Mouse (Mus musculus) activated CD4-positive, CD25-positive, alpha-beta regulatory T cell, adult 4 months (primary cell): Measurements from ENCODE around the gene Cdh16. TPM values are rescaled to one million over a fixed set of nuclear protein-coding genes. Genes with fewer than 3 reads are reported as not detected.
"Not testable (repeated sequence)": the region's sequence is repeated elsewhere in the genome, so short reads cannot be mapped to it uniquely, and the experiment has no call there.

Experiments
- ATAC-seq: one replicate; pipeline ENCODE4 v1.8.0; 2017
- polyA plus RNA-seq, 2 experiments: library from polyadenylated mRNA; unstranded; fragments of 100-300 nt; shearing (Covaris generic); gene quantifications; one replicate each; pipeline ENCODE4 v1.2.1; 2017

Gene Cdh16
- polyA plus RNA-seq, result not detected

DNA sequence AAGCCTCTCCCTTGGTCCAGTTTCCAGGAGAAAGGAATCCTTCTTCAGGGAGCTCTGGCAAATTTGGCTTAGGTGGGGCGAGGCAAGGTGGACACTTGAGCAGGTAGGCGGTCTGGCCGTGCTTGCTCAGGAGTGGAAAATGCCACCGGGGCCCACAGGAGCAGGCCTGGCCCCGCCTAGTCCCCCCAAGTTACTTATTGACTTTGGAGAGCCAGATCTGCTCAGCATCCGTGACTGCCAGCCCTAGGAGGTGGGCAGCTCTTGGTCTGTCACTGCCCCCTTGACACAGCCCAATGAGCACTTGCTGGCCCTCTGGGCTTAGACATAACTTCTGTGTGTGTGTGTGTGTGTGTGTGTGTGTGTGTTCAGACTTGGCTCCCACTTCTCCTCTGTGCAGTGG is at the start of gene Cdh16:
Cdh16 (minus strand) TSS at position 236 of the 400 bp plus-strand sequence.
- ATAC-seq, result no peak

DNA sequence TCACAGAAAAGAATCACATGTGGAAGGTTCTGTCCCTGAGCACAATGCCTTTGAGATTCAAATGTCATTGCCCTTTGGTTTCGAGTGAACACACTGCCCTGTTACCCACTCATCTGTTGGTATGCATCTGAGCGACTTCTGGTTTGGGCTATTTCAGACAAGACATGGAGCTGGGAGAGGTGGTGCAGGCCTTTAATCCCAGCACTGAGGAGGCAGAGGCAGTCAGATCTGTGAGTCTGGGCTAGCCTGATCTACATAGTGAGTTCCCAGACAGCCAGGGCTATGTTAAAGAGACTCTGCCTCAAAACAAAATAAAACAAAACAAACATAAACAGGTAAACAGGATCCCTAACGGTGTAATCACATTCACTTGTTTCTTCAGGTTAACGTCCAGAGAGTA is 31.4 kb upstream of the Cdh16 start:
- ATAC-seq, result no peak

DNA sequence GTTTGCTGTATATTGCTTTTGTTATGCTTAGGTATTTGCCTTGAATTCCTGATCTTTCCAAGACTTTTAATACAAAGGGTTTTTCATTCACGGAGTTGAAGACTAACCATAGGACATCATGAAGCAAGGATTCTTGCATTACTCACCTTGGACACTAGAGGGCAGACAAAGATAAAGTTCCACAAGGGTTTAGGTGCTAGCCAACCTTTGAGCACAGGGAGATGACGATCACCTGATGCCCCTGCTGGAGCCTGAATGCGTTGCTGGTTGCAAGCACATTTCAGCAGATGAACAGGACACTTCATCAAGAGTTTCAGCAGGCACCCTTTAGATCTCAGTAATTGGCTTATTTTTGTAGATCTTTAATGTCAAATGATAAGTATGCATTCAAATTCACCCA is 30.8 kb upstream of the Cdh16 start:
- peak; percentile 100 for ATAC-seq

DNA sequence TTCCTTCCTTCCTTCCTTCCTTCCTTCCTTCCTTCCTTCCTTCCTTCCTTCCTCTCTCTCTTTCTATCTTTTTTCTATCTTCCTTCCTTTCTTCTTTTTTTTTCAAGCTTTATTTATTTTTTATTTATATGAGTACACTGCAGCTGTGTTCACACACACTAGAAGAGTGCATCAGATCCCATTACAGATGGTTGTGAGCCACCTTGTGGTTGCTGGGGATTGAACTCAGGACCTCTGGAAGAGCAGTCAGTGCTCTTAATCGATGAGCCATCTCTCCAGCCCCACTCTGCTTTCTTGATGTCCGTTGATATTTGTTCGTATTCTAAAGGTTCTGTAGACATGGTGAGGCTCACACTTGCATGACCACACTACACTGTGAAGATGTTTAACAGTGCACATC is 20.0 kb upstream of the Cdh16 start:
- ATAC-seq, result not testable (repeated sequence)

DNA sequence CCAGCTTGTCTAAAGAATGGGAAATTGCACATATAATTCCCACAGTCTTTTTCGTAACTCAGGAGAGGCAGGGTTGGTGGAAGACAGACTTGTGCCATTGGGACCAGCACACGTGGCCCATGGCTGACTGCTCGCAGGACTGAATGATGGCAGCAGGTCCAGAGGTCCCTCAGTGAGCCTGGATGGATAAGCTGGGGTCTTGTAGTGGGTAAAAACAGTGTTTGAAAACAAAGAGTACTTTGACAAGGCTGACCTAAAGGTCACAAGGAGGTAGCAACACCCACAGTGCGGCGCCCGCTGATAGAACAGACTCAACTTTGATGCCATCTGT is 18.1 kb upstream of the Cdh16 start:
- no peak for ATAC-seq

DNA sequence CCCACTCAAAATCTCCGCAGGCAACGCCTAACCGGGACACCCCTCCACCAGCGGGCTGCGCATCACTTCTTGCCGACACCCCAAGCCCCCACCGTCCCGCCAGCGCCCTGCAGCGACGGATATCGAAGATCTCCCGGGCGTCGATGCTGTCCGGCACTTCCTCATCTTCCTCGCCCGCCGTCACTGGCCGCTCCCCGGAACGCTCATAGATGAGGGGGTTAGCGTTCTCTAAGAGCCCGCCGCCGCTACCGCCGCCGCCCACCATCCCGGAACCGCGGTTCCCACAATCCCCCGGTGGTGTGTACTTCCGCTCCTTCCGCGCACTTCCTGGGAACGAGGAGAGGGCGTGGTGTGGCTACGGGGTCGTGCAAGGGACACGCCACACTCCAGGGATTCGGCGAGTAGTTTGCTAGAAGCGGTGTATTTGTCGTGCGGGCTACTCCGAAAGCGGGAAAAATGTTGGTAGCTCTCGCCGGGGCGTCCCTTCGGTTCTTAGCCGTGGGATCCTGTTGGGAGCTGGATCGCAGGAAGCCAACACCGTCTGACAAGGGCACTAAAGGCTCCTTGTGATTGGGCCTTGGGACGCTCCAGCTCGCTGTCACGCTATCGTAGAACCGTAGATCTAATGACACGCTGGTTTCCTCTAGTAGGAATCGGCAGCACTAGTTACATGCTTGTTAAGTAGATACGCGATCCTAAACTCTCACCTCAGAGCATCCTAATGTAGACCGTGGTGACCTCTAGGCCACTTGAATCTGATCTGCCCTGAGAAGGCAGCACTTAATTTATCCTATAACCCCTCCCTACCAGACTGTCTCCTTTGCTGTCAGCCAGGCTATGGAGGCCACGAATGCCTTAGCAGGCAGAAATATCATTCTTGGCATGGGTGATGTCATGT is 17.5 kb upstream of the Cdh16 start, which contains the start of gene Ciao2b:
Ciao2b (minus strand) TSS at position 540 of the 898 bp plus-strand sequence.
- peak; percentile 82 for ATAC-seq

DNA sequence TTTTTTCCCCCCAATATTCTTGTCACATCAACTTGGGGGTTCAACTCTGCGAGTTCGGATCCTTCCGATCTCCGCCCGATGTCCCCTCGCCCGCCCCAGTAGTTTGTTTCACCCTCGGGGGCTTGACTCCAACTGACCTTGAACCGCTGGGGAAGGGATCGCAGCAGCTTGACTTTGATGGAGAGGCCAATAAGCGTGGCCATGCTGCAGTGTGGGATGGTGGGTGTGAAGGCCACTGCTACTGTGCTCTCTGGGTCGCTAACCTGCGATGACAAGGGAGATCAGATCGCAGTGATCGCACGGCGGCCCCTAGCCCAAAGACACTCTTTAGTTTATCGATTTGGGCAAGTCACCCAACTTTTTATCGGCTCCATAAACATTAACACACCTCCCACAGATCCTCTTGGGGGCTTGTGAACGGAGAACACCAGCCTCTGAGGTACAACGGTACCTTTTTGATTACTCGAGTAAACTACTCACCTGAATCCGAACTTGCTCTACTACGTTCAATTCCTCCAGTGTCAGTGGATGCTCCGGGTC is 16.7 kb upstream of the Cdh16 start:
- ATAC-seq, result no peak

DNA sequence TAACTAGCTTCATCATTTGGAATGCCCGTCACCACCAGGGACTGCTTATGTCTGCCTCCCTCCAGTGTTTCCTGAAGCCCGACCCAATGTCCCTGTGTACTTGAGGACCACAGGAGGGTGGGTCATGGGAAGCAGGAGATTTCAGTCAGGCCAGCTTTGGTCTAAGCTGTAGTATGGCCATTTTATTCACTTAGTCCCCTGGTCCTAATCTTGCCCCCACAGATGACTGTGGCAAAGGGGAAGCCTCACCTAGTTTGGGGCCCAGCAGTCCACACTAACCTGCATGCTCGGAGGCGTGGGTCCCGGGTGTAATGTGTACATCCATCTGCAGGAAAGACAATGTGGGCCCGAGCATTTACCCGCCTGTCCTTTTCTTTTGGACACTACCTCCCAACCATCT is 16.0 kb upstream of the Cdh16 start:
- ATAC-seq, result no peak

DNA sequence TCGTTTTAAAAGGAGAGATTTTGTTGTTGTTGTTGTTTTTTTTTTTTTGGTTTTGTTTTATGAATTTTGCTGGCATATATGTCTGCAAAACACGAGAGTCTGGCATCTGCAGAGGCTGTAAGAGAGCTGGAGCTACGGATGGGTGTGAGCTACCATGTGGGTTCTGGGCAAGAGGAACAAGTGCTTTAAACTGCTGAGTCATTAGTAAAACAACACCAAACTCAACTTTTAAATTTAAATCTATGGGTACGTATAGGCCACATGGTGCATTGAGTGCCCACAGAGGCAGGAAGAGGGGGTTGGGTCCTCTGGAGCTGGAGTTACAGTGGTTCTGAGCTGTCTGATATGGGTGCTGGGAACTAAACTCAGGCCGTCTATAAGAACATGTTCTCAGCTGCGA is 13.8 kb upstream of the Cdh16 start:
- no peak for ATAC-seq

DNA sequence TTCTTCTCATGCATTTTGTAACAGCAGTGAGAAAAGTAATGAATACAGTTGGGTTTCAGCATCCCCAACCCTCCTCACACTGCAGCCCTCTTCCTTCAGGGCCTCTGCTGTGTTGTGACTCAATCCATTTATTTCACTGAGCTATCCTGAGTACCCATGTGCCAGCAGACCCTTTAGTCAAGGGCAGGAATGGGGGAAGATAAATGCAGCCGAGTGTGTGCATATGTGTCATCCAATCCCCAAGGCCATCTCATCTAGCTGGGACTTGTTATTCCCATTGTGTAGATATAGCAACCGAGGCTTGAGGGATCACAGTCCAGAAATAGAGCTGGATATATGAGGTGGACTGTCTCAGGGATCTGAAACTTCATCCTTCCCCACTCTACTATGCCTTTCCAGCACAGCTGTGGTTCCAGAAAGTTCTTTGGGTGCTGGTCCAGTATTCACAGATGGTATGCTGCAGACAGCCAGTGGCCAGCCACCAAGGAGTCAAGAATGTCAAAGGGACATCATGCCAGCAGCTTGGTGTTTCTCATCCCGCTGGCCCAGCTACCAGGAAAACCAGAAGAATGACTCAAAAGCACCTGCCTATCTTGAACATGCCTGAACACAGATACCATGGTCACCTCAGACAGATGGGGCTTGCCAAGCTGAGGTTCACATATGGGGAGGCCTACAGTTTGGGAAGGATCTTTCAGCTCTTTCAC is 11.0 kb upstream of the Cdh16 start:
- ATAC-seq, result no peak

DNA sequence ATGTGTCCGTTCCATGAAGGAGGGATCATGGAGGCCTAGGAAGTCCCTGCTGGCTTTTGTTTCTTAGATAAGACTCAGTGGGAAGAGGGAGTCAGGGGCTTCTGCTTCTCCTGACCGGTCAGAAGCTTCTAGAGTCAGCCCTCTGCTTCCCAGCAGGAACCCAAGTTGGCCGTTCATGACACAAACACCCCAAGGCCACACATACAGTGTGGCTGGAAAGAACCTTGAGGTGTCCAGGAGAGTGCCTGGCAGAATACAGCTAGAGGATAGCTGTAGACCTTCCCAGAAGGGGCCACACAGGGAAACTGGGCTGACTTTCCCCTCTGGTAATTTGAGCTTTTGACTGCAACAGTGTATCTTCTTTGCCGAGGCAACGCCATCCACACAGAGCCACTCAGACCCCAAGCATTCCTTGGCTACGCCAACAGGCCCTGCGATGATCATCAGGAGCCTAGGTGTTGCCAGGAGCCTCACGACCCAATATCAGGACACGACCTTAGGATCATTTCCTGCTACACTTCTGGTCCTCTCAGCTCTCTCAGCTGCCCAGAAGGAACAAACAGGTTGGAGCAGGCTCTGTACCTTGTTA is 9.1 kb upstream of the Cdh16 start:
- ATAC-seq, result no peak

DNA sequence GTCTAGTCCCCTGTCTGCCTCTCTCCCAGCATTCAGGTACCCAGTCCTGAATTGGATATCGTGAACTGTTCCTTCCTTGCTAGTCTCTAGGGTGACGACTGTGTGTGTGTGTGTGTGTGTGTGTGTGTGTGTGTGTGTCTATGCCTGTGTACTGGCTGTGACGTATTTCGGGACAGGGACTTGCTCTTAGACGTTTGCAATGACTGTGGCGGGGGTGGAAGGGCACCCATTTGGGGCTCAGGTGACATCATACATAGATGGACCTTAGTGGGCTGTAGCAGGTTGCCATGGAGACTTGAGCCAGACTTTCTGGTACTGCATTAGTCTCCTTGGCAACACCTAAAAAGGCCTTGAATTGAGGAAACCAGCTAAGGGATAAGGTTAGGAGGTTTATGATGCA is 8.3 kb upstream of the Cdh16 start:
- ATAC-seq, result no peak

DNA sequence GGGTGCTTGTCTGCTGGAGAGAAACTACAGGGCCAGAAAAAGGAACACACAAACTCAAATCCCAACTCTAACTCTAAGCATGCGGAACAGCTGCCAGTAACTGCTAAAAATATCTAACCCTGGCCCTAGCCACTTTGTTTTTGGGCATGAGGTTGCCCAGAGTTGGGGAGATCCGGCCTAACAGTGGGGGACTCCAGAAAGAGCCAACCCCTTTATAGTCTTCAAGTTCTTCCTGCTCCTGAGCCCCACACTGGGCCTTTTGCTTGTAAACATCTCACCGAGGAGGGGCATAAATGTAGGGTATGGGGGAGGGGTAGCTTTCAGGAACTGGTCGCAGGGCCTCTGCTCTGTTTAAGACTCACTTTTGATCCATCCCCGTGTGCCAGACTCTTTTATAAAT is 7.8 kb upstream of the Cdh16 start:
- peak; percentile 7 for ATAC-seq

DNA sequence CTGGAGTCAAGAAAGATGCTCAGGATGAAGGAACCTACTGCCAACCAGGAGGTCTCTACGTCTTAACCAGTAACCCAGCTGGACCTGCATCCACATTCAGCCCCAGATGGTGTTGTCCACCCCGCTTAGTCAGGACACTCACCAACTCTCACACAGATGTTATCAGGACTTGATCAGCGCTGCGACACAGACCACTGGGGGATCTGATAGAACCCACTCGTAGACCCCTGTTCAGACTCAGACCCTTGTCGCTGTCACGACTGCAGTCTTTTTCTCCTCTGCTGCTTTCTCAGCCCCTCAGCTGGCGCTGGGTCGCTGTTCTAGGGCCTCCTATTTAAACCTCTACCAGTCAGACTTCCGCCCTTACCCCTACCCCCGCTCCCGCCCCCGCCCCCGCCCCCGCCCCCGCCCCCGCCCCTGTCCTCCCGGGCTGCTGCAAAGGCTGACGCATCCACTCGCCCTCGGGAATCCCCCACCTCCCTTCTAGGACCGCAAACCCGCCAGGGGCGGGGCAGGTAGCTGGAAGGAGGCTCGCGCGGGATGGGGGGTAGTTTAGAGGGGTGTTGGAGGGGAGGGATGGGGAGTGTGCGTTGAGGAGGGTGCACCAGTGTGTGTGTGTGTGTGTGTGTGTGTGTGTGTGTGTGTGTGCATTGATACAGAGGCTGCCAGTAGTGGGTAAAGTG is 6.9 kb upstream of the Cdh16 start, which contains the start of gene Rrad:
Rrad (minus strand) TSS at position 347 of the 683 bp plus-strand sequence.
- peak; percentile 86 for ATAC-seq

DNA sequence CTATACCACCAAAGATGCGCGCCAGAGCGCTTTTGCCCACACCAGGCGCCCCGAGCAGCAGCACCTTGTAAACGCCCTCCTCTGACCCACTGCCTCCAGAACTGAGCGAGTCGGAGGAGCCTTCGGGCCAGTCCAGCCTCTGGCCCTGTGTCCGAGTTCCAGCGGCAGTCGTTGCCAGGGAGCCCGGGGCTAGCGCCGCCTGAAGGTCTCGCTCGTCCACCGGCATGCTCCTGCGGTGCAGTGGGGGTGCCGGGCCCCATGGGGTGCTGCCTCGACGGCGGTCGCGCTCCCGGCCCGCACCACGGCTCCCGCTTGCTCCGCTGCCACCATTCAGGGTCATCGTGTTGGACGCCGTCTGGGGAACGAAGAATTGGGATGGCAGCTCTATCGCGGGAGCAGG is 6.4 kb upstream of the Cdh16 start:
- ATAC-seq, result peak; percentile 13

DNA sequence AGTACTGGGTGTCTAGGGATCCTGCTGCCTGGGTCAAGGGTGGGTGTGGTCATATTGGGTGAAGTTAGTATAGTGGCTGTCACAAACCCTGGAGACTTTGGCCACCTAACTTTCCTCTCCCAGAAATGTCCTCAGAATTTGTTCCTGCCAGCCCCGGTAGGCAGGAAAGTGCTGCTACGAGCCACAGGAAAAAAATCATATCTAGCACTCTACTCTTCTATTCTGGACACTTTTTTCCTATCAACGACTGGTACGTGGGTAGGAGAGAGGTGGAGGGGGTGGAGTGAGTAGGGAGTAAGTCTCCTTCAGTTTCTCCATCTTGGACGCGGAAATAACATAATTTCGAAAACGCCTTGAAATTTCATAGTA is 5.9 kb upstream of the Cdh16 start:
- no peak for ATAC-seq

DNA sequence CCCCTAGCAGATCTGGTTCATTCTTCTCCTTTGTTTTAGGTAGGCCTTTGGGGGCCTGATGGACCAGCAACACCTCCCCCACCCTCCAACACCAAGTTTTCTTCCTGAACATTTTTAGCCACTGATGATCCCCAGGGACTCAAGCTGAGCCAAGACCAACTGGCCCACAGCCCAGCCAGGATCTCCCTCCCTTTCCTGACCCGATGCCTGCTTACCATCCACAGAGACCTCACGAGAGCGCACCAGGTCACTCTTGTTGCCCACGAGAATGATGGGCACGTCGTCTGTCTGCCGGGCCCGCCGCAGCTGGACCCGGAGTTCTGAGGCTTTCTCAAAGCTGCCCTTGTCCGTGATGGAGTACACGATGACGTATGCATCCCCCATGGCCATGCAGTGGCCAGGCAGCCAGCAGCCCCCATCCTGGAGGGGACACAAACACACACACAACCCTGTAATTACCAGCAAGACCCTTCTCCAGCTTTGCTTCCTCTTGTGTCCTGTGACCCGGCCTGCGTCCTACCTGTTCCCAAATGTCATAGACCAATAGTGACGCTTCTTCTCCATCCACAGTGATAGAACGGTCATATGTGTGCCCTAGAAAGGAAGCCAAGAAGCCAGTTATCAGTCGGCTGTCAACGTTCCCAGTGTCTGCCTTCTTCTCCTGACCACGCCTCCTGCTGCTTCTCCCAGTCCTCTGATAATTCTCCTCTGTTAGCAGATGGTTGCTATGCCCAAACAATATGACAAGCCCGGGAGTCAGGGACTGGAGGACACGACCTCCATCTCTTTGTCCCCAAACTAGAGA is 5.3 kb upstream of the Cdh16 start:
- no peak for ATAC-seq

DNA sequence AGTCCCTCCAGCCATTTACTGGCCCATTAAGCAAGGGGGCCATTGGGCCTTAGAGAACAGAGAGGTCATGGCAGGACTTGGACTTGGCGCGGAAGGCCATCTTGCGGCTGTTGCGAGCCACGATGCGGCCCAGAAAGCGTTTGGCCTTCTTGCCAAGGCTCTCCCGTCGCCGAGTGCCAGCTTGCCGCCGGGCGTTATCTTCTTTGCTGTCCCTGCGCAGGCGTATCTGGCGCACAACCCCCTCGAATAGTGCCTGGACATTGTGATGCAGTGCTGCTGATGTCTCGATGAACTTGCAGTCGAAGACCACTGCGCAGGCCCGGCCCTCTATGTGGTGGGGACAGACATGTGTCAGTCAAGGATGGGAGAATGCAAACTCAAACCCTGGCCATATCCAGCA is 4.2 kb upstream of the Cdh16 start:
- no peak for ATAC-seq

DNA sequence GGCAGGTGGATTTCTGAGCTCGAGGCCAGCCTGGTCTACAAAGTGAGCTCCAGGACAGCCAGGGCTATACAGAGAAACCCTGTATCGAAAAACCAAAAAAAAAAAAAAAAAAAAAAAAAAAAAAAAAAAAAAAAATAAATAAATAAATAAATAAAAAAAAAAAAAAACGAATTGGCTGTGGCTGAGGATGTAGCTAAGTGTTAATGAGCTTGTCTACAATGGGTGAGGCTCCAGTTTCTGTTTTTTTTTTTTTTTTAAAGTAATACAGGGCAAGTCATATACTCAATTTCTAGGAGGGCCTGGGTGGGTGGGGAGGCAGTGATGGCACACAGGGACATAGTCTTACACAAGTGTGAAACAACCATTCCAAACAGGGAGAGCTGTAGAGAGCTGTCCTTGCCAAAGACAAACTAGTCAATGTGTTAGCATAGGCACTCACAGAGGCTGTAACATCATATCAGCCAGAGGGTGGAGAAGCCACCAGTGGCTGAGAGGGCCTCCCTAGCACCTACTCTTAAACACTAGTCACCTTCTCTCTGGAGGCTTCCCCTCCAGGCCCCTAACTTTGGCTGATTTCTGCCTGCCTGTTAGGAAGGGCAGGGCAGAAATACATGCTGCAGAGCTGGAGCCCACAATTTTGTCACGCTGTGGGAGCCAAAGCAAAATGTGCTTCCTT is 3.0 kb upstream of the Cdh16 start:
- no peak for ATAC-seq

DNA sequence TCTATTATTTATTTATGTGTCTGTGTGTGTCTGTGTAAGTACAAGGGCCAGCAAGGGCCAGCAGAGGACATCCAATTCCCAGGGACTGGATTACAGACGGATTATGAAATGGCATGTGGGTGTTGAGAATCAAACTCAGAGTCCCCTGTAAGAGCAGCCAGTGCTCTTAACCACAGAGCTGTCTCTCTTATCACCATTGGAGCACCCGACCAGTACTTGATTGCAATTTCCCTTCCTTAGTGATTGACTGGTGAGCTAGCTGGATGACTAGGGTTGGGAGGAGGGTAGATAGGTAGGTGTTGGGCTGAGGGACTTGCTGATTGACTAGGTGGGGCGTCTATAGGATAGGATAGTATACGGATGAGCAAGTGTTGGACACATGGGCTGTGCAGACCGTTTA is 3.4 kb downstream of the Cdh16 start:
- no peak for ATAC-seq

DNA sequence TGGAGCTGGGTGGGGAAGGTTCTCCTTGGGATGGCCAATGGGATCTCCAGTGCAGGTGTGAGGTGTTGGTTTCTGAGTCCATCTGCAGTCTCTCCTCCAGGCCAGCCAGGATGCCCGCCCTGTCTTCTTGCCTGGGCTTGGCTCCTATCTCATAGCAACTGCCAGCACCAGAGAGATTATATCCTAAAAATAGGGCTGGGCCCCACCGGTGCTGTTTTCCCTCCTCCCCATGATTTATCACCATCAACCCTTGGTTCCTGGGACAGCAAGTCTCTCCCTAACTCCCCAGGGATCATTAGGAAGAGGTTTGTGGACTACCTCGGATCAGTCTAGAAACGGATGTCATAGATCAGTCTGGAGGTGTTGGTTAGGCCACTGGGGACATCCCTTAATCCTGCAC is 11.1 kb downstream of the Cdh16 start:
- ATAC-seq, result no peak
